In the genomic region with DNA sequence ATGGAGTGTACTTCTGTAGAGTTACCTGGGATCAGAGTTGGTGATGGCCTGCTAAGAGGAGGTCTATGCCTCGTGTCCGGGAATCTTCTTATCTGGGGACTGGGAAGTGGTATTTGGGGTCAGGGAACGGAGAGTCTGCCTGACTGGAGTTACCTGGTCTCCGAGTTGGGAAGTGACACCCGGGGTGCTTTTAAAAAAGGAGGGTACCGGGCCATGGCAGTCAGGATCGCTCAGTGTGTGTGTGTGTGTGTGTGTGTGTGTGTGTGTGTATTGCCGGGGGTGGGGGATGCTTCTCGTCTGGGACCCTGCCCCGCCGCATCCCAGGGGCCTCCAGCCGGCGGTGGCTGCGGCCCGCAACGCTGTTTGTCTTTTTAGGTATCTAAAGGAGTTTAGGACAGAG, we compare ENCODE assay signal across 9 mouse cellular contexts. TPM values are rescaled to one million over a fixed set of nuclear protein-coding genes. Genes with fewer than 3 reads are reported as not detected.
DNase-seq lines count a peak whose midpoint lies in the region; ATAC-seq lines count a peak whose summit lies in the region.
"Had no signal": no experiment of that assay in that cellular context is flagged by ENCODE, and none has a peak within 500 bp of the region (broad histone marks: within the 10 kb centered on the region; RNA-seq: fewer than 3 reads in every experiment).

No protein-coding gene starts in this region.

- H3K4me2 ChIP-seq in liver, embryonic 12.5 days, result peak overlapping the region; percentile 97

- peaks cover 26% of the 10 kb centered on the region for H3K36me3 ChIP-seq in erythroblast, embryonic 14.5 days (ENCODE audit: control insufficient read depth)
- H3K36me3 ChIP-seq in liver, embryonic 12.5 days, result peaks cover 40% of the 10 kb centered on the region

- H3K27me3 ChIP-seq in erythroblast, embryonic 14.5 days (ENCODE audit: control insufficient read depth), result peaks cover 5% of the 10 kb centered on the region; the same call in 1 of the 2 replicates
- no peaks in the 10 kb centered on the region for H3K27me3 ChIP-seq in liver, embryonic 12.5 days (replicated peaks)

- peaks cover 50% of the 10 kb centered on the region for H3K4me1 ChIP-seq in erythroblast, embryonic 14.5 days (ENCODE audit: control insufficient read depth)
- peaks cover 53% of the 10 kb centered on the region for H3K4me1 ChIP-seq in liver, embryonic 12.5 days

- no peak for ATAC-seq in erythroblast, adult 5-6 weeks (replicated peaks; ENCODE audit: low FRiP score, poor library complexity, severe bottlenecking)
- ATAC-seq in liver, embryonic 12.5 days, result no peak
- ATAC-seq in erythroid progenitor cell, adult 5-6 weeks (replicated peaks; ENCODE audit: low FRiP score, poor library complexity, severe bottlenecking), result no peak
- no peak for ATAC-seq in monocyte, adult 5-6 weeks (replicated peaks; ENCODE audit: insufficient number of reproducible peaks, low FRiP score, low TSS enrichment, poor library complexity, severe bottlenecking)

- H3K27ac ChIP-seq in liver, embryonic 12.5 days, result 0 out of 2 replicates have a peak overlapping the region, but pooled peaks have one; percentile 87

- DNase-seq in thymus, postnatal 14 days, result peak; percentile 20
- no peak for DNase-seq in thymus, adult 18-20 months
- DNase-seq in frontal cortex, adult 2 months (ENCODE audit: extremely low spot score in 1 of 2, low spot score in 1 of 2), result no peak

- no peaks in the 10 kb centered on the region for H3K9me3 ChIP-seq in erythroblast, embryonic 14.5 days (ENCODE audit: control insufficient read depth, low read length)
- H3K9me3 ChIP-seq in liver, embryonic 12.5 days (replicated peaks), result no peaks in the 10 kb centered on the region

- peak overlapping the region; percentile 89 for H3K9ac ChIP-seq in liver, embryonic 12.5 days

- WGBS in liver, embryonic 12.5 days (ENCODE audit: insufficient replicate concordance), result 8% methylated on average over 16 of the region's 16 CpGs

- peak overlapping the region; percentile 84 for H3K4me3 ChIP-seq in erythroblast, embryonic 14.5 days (replicated peaks)
- H3K4me3 ChIP-seq in liver, embryonic 12.5 days, result peak overlapping the region; percentile 92

RNA-seq across cellular contexts. Expression of a gene that starts 0.9 kb away (rescaled TPM):
- polyA plus RNA-seq in erythroblast, embryonic 14.5 days (2012), result 5.5 and 5.8 TPM in 2 replicates
- 5.6 and 8.1 TPM in 2 replicates for total RNA-seq in erythroblast, adult 5-6 weeks (2015; ENCODE audit: low replicate concordance)
- total RNA-seq in erythroblast, adult 5-6 weeks (2017; ENCODE audit: low replicate concordance), result 8.2 and 16.3 TPM in 2 replicates
- 15.0 and 17.7 TPM in 2 replicates for polyA plus RNA-seq in liver, embryonic 12.5 days (2016; fragmentation: Nextera tagmentation; extraction: Ambion mirVana)
- 28.8 and 41.9 TPM in 2 replicates for total RNA-seq in erythroid progenitor cell, adult 5-6 weeks (2015; ENCODE audit: low replicate concordance)
- total RNA-seq in erythroid progenitor cell, adult 5-6 weeks (2017; ENCODE audit: low replicate concordance), result 29.3 and 36.7 TPM in 2 replicates
- 14.3 to 29.9 TPM (median 22.5 TPM) in 3 replicates for total RNA-seq in monocyte, adult 5-6 weeks (2017)
- polyA plus RNA-seq in frontal cortex, adult 2 months (2012; rRNA removed), result 41.1 and 42.1 TPM in 2 replicates

RNA-seq across cellular contexts. Expression of a gene that starts 4.7 kb away (rescaled TPM):
- 2.0 and 2.1 TPM in 2 replicates for polyA plus RNA-seq in erythroblast, embryonic 14.5 days (2012)
- 6.5 TPM in 2 replicates for total RNA-seq in erythroblast, adult 5-6 weeks (2015; ENCODE audit: low replicate concordance)
- total RNA-seq in erythroblast, adult 5-6 weeks (2017; ENCODE audit: low replicate concordance), result 2.2 and 2.9 TPM in 2 replicates
- 28.8 and 32.1 TPM in 2 replicates for polyA plus RNA-seq in liver, embryonic 12.5 days (2016; fragmentation: Nextera tagmentation; extraction: Ambion mirVana)
- total RNA-seq in erythroid progenitor cell, adult 5-6 weeks (2015; ENCODE audit: low replicate concordance), result 5.0 and 7.9 TPM in 2 replicates
- 2.0 and 3.5 TPM in 2 replicates for total RNA-seq in erythroid progenitor cell, adult 5-6 weeks (2017; ENCODE audit: low replicate concordance)
- total RNA-seq in monocyte, adult 5-6 weeks (2017), result 7.0 to 11.0 TPM (median 9.3 TPM) in 3 replicates
- polyA plus RNA-seq in frontal cortex, adult 2 months (2012; rRNA removed), result 21.9 and 23.4 TPM in 2 replicates

RNA-seq across cellular contexts. Expression of a gene that starts 13.8 kb away (rescaled TPM):
- not detected in 2 replicates for polyA plus RNA-seq in erythroblast, embryonic 14.5 days (2012)
- not detected in 2 replicates for total RNA-seq in erythroblast, adult 5-6 weeks (2015; ENCODE audit: low replicate concordance)
- total RNA-seq in erythroblast, adult 5-6 weeks (2017; ENCODE audit: low replicate concordance), result not detected in 2 replicates
- polyA plus RNA-seq in liver, embryonic 12.5 days (2016; fragmentation: Nextera tagmentation; extraction: Ambion mirVana), result not detected in 2 replicates
- total RNA-seq in erythroid progenitor cell, adult 5-6 weeks (2015; ENCODE audit: low replicate concordance), result not detected in 2 replicates
- total RNA-seq in erythroid progenitor cell, adult 5-6 weeks (2017; ENCODE audit: low replicate concordance), result not detected in 2 replicates
- not detected in 3 replicates for total RNA-seq in monocyte, adult 5-6 weeks (2017)
- not detected in 2 replicates for polyA plus RNA-seq in frontal cortex, adult 2 months (2012; rRNA removed)
- total RNA-seq: common myeloid progenitor, adult 5-6 weeks had no signal

RNA-seq across cellular contexts. Expression of a gene that starts 26.8 kb away (rescaled TPM):
- not detected in 2 replicates for polyA plus RNA-seq in erythroblast, embryonic 14.5 days (2012)
- total RNA-seq in erythroblast, adult 5-6 weeks (2015; ENCODE audit: low replicate concordance), result not detected in 2 replicates
- 0.28 TPM in 1 of 2 replicates, not detected in the other for total RNA-seq in erythroblast, adult 5-6 weeks (2017; ENCODE audit: low replicate concordance)
- polyA plus RNA-seq in liver, embryonic 12.5 days (2016; fragmentation: Nextera tagmentation; extraction: Ambion mirVana), result not detected in 2 replicates
- total RNA-seq in erythroid progenitor cell, adult 5-6 weeks (2015; ENCODE audit: low replicate concordance), result not detected in 2 replicates
- 2.6 TPM in 1 of 2 replicates, not detected in the other for total RNA-seq in erythroid progenitor cell, adult 5-6 weeks (2017; ENCODE audit: low replicate concordance)
- not detected in 3 replicates for total RNA-seq in monocyte, adult 5-6 weeks (2017)
- polyA plus RNA-seq in frontal cortex, adult 2 months (2012; rRNA removed), result 0.04 TPM in 1 of 2 replicates, not detected in the other

RNA-seq across cellular contexts. Expression of a gene that starts 50.8 kb away (rescaled TPM):
- 1.3 and 2.1 TPM in 2 replicates for polyA plus RNA-seq in erythroblast, embryonic 14.5 days (2012)
- total RNA-seq in erythroblast, adult 5-6 weeks (2015; ENCODE audit: low replicate concordance), result 6.0 and 6.3 TPM in 2 replicates
- 3.6 and 3.7 TPM in 2 replicates for total RNA-seq in erythroblast, adult 5-6 weeks (2017; ENCODE audit: low replicate concordance)
- polyA plus RNA-seq in liver, embryonic 12.5 days (2016; fragmentation: Nextera tagmentation; extraction: Ambion mirVana), result 22.2 and 24.4 TPM in 2 replicates
- total RNA-seq in erythroid progenitor cell, adult 5-6 weeks (2015; ENCODE audit: low replicate concordance), result 10.5 and 13.8 TPM in 2 replicates
- total RNA-seq in erythroid progenitor cell, adult 5-6 weeks (2017; ENCODE audit: low replicate concordance), result 5.8 and 8.4 TPM in 2 replicates
- total RNA-seq in monocyte, adult 5-6 weeks (2017), result 27.2 to 58.6 TPM (median 49.2 TPM) in 3 replicates
- 126 and 128 TPM in 2 replicates for polyA plus RNA-seq in frontal cortex, adult 2 months (2012; rRNA removed)
